ENCODE assay signal across 8 mouse cellular contexts in genomic region chr11:53520122-53520978, GRCm38 (mm10). TPM values are rescaled to one million over a fixed set of nuclear protein-coding genes. Genes with fewer than 3 reads are reported as not detected.
A peak's percentile ranks its signal among the peaks of the same experiment; 100 is the strongest.
DNase-seq lines count a peak whose midpoint lies in the region; ATAC-seq lines count a peak whose summit lies in the region.

No protein-coding gene starts in this region.

- peaks cover 28% of the 10 kb centered on the region for H3K4me1 ChIP-seq in forebrain, embryonic 16.5 days (replicated peaks; ENCODE audit: control insufficient read depth, insufficient read depth, low read length)
- peaks cover 29% of the 10 kb centered on the region for H3K4me1 ChIP-seq in lung, embryonic 16.5 days (replicated peaks; ENCODE audit: control insufficient read depth, insufficient read depth, low read length)

- no peaks in the 10 kb centered on the region for H3K36me3 ChIP-seq in forebrain, embryonic 16.5 days (ENCODE audit: control insufficient read depth, insufficient read depth)
- H3K36me3 ChIP-seq in lung, embryonic 16.5 days (ENCODE audit: control insufficient read depth, insufficient read depth, low read length): no peaks in the 10 kb centered on the region

- H3K4me3 ChIP-seq in forebrain, embryonic 16.5 days (replicated peaks; ENCODE audit: low read length): peak overlapping the region; percentile 78
- peak overlapping the region; percentile 81 for H3K4me3 ChIP-seq in lung, embryonic 16.5 days (ENCODE audit: low read length)

- peak overlapping the region; percentile 52 for H3K27ac ChIP-seq in forebrain, embryonic 16.5 days (ENCODE audit: low read length)
- H3K27ac ChIP-seq in lung, embryonic 16.5 days (ENCODE audit: low read length): peak overlapping the region; percentile 85

- no peaks in the 10 kb centered on the region for H3K9me3 ChIP-seq in forebrain, embryonic 16.5 days (ENCODE audit: control insufficient read depth, low read length)
- H3K9me3 ChIP-seq in lung, embryonic 16.5 days (ENCODE audit: control insufficient read depth, low read length): no peaks in the 10 kb centered on the region

- peak; percentile 27 for ATAC-seq in forebrain, embryonic 16.5 days
- peak; percentile 66 for ATAC-seq in lung, embryonic 16.5 days (ENCODE audit: low read depth)
- no peak for ATAC-seq in inflammation-experienced regulatory T-cells, adult 6 months

- under 1% methylated on average over 24 of the region's 24 CpGs for WGBS in forebrain, embryonic 16.5 days
- 2% methylated on average over 24 of the region's 24 CpGs for WGBS in lung, embryonic 16.5 days

- peak overlapping the region; percentile 80 for H3K9ac ChIP-seq in forebrain, embryonic 16.5 days (replicated peaks; ENCODE audit: low read depth, low read length)
- peak overlapping the region; percentile 87 for H3K9ac ChIP-seq in lung, embryonic 16.5 days (ENCODE audit: low read length)

- H3K27me3 ChIP-seq in forebrain, embryonic 16.5 days (replicated peaks; ENCODE audit: control insufficient read depth, insufficient read depth, low read length): no peaks in the 10 kb centered on the region
- no peaks in the 10 kb centered on the region for H3K27me3 ChIP-seq in lung, embryonic 16.5 days (ENCODE audit: control insufficient read depth, insufficient read depth, low read depth, low read length)

- peak; percentile 73 for DNase-seq in MN1 (ENCODE audit: low spot score)
- peak; percentile 77 to 88 for DNase-seq in cerebellum, adult 18-20 months
- peak; percentile 72 for DNase-seq in heart, postnatal 4 days
- DNase-seq in layer of hippocampus, postnatal 14 days (ENCODE audit: low spot score in 2 of 2): peak; percentile 62 to 63
- DNase-seq in retina, embryonic 14.5 days (ENCODE audit: low spot score): peak; percentile 51

- H3K4me2 ChIP-seq in forebrain, embryonic 16.5 days (ENCODE audit: low read length): peak overlapping the region; percentile 67
- peak overlapping the region; percentile 89 for H3K4me2 ChIP-seq in lung, embryonic 16.5 days (ENCODE audit: low read depth, low read length)

RNA-seq across cellular contexts. Expression of gene Sept8, which starts 1.3 kb away (rescaled TPM):
- polyA plus RNA-seq in forebrain, embryonic 16.5 days (2015; fragmentation: Nextera tagmentation; extraction: Ambion mirVana): 23.3 and 25.6 TPM in 2 replicates
- total RNA-seq in heart, postnatal 4 days (2021): 10 to 100 TPM; 62.9 to 65.0 TPM
- total RNA-seq in layer of hippocampus, postnatal 14 days (2021): 100 to 1,000 TPM; 206 to 209 TPM
- polyA plus RNA-seq in lung, embryonic 16.5 days (2015; fragmentation: Nextera tagmentation; extraction: Ambion mirVana): 23.6 and 27.1 TPM in 2 replicates
- polyA plus RNA-seq in inflammation-experienced regulatory T-cells, adult 6 months (2017; shearing (Covaris generic)): 1 to 10 TPM; 1.1 to 1.2 (median 1.1) TPM

RNA-seq across cellular contexts. Expression of gene Sowaha, which starts 40.3 kb away (rescaled TPM):
- 1.9 and 2.2 TPM in 2 replicates for polyA plus RNA-seq in forebrain, embryonic 16.5 days (2015; fragmentation: Nextera tagmentation; extraction: Ambion mirVana)
- total RNA-seq in heart, postnatal 4 days (2021): under 1 TPM; 0.07 to 0.27 TPM
- 100 to 1,000 TPM; 106 to 108 TPM for total RNA-seq in layer of hippocampus, postnatal 14 days (2021)
- polyA plus RNA-seq in lung, embryonic 16.5 days (2015; fragmentation: Nextera tagmentation; extraction: Ambion mirVana): 0.13 and 0.25 TPM in 2 replicates
- not detected for polyA plus RNA-seq in inflammation-experienced regulatory T-cells, adult 6 months (2017; shearing (Covaris generic))

RNA-seq across cellular contexts. Expression of gene Gm9945, which starts 40.4 kb away (rescaled TPM):
- polyA plus RNA-seq in forebrain, embryonic 16.5 days (2015; fragmentation: Nextera tagmentation; extraction: Ambion mirVana): not detected in 2 replicates
- not detected for total RNA-seq in heart, postnatal 4 days (2021)
- total RNA-seq in layer of hippocampus, postnatal 14 days (2021): 1 to 10 TPM; 2.4 to 2.5 TPM
- polyA plus RNA-seq in lung, embryonic 16.5 days (2015; fragmentation: Nextera tagmentation; extraction: Ambion mirVana): not detected in 2 replicates
- not detected for polyA plus RNA-seq in inflammation-experienced regulatory T-cells, adult 6 months (2017; shearing (Covaris generic))

RNA-seq across cellular contexts. Expression of gene Kif3a, which starts 46.8 kb away (rescaled TPM):
- 268 and 295 TPM in 2 replicates for polyA plus RNA-seq in forebrain, embryonic 16.5 days (2015; fragmentation: Nextera tagmentation; extraction: Ambion mirVana)
- total RNA-seq in heart, postnatal 4 days (2021): 10 to 100 TPM; 14.1 to 14.4 TPM
- 100 to 1,000 TPM; 140 to 149 TPM for total RNA-seq in layer of hippocampus, postnatal 14 days (2021)
- 65.9 and 68.8 TPM in 2 replicates for polyA plus RNA-seq in lung, embryonic 16.5 days (2015; fragmentation: Nextera tagmentation; extraction: Ambion mirVana)
- 10 to 100 TPM in 2 of 3 experiments, 1 to 10 TPM in 1; 5.5 to 11.6 (median 11.6) TPM for polyA plus RNA-seq in inflammation-experienced regulatory T-cells, adult 6 months (2017; shearing (Covaris generic))

RNA-seq across cellular contexts. Expression of gene Gm9837, which starts 50.1 kb away (rescaled TPM):
- polyA plus RNA-seq in forebrain, embryonic 16.5 days (2015; fragmentation: Nextera tagmentation; extraction: Ambion mirVana): not detected in 2 replicates
- not detected for total RNA-seq in heart, postnatal 4 days (2021)
- total RNA-seq in layer of hippocampus, postnatal 14 days (2021): not detected
- not detected in 2 replicates for polyA plus RNA-seq in lung, embryonic 16.5 days (2015; fragmentation: Nextera tagmentation; extraction: Ambion mirVana)
- polyA plus RNA-seq in inflammation-experienced regulatory T-cells, adult 6 months (2017; shearing (Covaris generic)): not detected

Comparison
In these comparisons a context has a peak if more than half of its experiments do, and no peak if none do; other contexts are left out.
1. RNA of gene Sept8, which starts 1.3 kb away (polyA plus RNA-seq): 23.6 to 27.1 TPM in lung, embryonic 16.5 days and 23.3 to 25.6 TPM in forebrain, embryonic 16.5 days; 1.1 to 1.2 TPM in inflammation-experienced regulatory T-cells, adult 6 months; every median in the first group is over 10 times any median in the second.
2. Peak in every context shown above with its lines, with median percentiles within 50 percentile points of each other: DNase-seq.